Mouse (Mus musculus) liver, adult 2 months (tissue): ENCODE data around the gene Mex3d. TPM values are rescaled to one million over a fixed set of nuclear protein-coding genes. Genes with fewer than 3 reads are reported as not detected.
A peak's percentile ranks its signal among the peaks of the same experiment; 100 is the strongest.

ENCODE experiments used
- DNase-seq: peaks from one replicate; pipeline ENCODE4 v3.0.0-alpha.2; 2011; ENCODE audit warnings: low read depth, low spot score; ENCODE audit errors: extremely low read depth
- H3K27ac ChIP-seq: fragments of 200-500 bp; replicated peaks from 2 replicates; pipeline ENCODE4 v1.5.1; 2012; ENCODE audit warnings: low read depth, mild to moderate bottlenecking, control low read depth, inconsistent platforms, low read length; ENCODE audit not compliant: insufficient read depth
- H3K27me3 ChIP-seq: fragments of 200-500 bp; 2 replicates; pipeline ENCODE4 v1.6.1; 2012; ENCODE audit warnings: mild to moderate bottlenecking, moderate library complexity, low read length, inconsistent platforms; ENCODE audit not compliant: control insufficient read depth, insufficient read depth
- H3K36me3 ChIP-seq: fragments of 200-500 bp; 2 replicates; pipeline ENCODE4 v1.6.1; 2012; ENCODE audit warnings: low read length, inconsistent platforms; ENCODE audit not compliant: control insufficient read depth, insufficient read depth
- H3K4me1 ChIP-seq: fragments of 200-500 bp; 2 replicates; pipeline ENCODE4 v1.6.1; 2011; ENCODE audit warnings: low read length; ENCODE audit not compliant: control insufficient read depth, insufficient read depth
- H3K4me3 ChIP-seq: fragments of 200-500 bp; 2 replicates; pipeline ENCODE4 v1.5.1; 2011; ENCODE audit warnings: low read depth, mild to moderate bottlenecking, control low read depth, low read length, moderate library complexity; ENCODE audit not compliant: insufficient read depth
- H3K79me2 ChIP-seq: fragments of 200-500 bp; 2 replicates; pipeline ENCODE4 v1.6.1; 2012; ENCODE audit warnings: inconsistent platforms, mild to moderate bottlenecking, low read length, moderate library complexity; ENCODE audit not compliant: control insufficient read depth, insufficient read depth
- H3K9ac ChIP-seq: fragments of 200-500 bp; 2 replicates; pipeline ENCODE4 v1.6.1; 2012; ENCODE audit warnings: low read depth, mild to moderate bottlenecking, control low read depth, inconsistent platforms, low read length
- CTCF ChIP-seq: fragments of 200-500 bp; IDR thresholded peaks from 2 replicates; pipeline ENCODE4 v1.5.1; 2011; ENCODE audit warnings: low read depth, low read length, control low read depth
- POLR2A ChIP-seq: fragments of 200-500 bp; IDR thresholded peaks from 2 replicates; pipeline ENCODE4 v1.6.1; 2011; ENCODE audit warnings: low read length, control low read depth; ENCODE audit not compliant: insufficient read depth; ENCODE audit errors: extremely low read depth
- WGBS: fragments of 180-500 bp; shearing (Covaris S2); methylation state at CpG from one replicate; pipeline ENCODE4 v1.1.7; 2018; 5-methylcytosine and 5-hydroxymethylcytosine counted together
- polyA plus RNA-seq: library from polyadenylated mRNA; depleted of rRNA; stranded (reverse); fragments of >200 nt; gene quantifications from 2 replicates; pipeline ENCODE4 v1.2.3, GENCODE M21; 2012
- total RNA-seq: library from RNA; depleted of rRNA; stranded (reverse); fragments of >200 nt; gene quantifications from 2 replicates; pipeline ENCODE4 v1.2.3, GENCODE M21; 2014

Gene Mex3d
- total and polyA plus RNA-seq, 2 experiments = 1.0 to 2.1 TPM

GRCm38 (mm10) chr10:80371983-80372382, 15.5 kb downstream of the Mex3d start:
- DNase-seq = no peak
- no peaks in the 10 kb centered on the region for H3K79me2 ChIP-seq
- TF ChIP-seq CTCF (no peak), POLR2A (no peak)
- peaks cover 3% of the 10 kb centered on the region; the same call in 1 of the 2 replicates for H3K4me1 ChIP-seq
- no peaks in the 10 kb centered on the region for H3K27me3 ChIP-seq
- H3K9ac ChIP-seq = no peak overlapping the region
- H3K27ac ChIP-seq = no peak overlapping the region
- 74% methylated on average over 9 of the region's 9 CpGs for WGBS
- no peaks in the 10 kb centered on the region for H3K36me3 ChIP-seq
- no peak overlapping the region for H3K4me3 ChIP-seq

GRCm38 (mm10) chr10:80371411-80371966, 16.0 kb downstream of the Mex3d start:
- Histone ChIP-seq H3K4me3 (no peak overlapping the region), H3K4me1 (peaks cover 3% of the 10 kb centered on the region; the same call in 1 of the 2 replicates), H3K36me3 (no peaks in the 10 kb centered on the region), H3K27ac (no peak overlapping the region), H3K27me3 (no peaks in the 10 kb centered on the region), H3K79me2 (no peaks in the 10 kb centered on the region), H3K9ac (no peak overlapping the region)
- WGBS = 23% methylated on average over 12 of the region's 12 CpGs
- peak; percentile 54 for DNase-seq
- no peak for TF ChIP-seq POLR2A
- TF ChIP-seq CTCF = no peak

- peaks cover 3% of the 10 kb centered on the region; the same call in 1 of the 2 replicates for H3K4me1 ChIP-seq
- 74% methylated on average over 21 of the region's 21 CpGs for WGBS
- peak; percentile 70 for TF ChIP-seq CTCF
- TF ChIP-seq POLR2A = no peak
- no peak overlapping the region for H3K4me3 ChIP-seq
- H3K27me3 ChIP-seq = no peaks in the 10 kb centered on the region
- H3K9ac ChIP-seq = no peak overlapping the region
- H3K79me2 ChIP-seq = no peaks in the 10 kb centered on the region
- DNase-seq = no peak
- no peak overlapping the region for H3K27ac ChIP-seq
- H3K36me3 ChIP-seq = no peaks in the 10 kb centered on the region
These were observed 17.3 kb downstream of the Mex3d start for GRCm38 (mm10) chr10:80369995-80370747.

GRCm38 (mm10) chr10:80368392-80368791, 19.1 kb downstream of the Mex3d start:
- Histone ChIP-seq H3K27ac (no peak overlapping the region), H3K9ac (no peak overlapping the region), H3K4me1 (peaks cover 3% of the 10 kb centered on the region; the same call in 1 of the 2 replicates), H3K27me3 (no peaks in the 10 kb centered on the region), H3K4me3 (no peak overlapping the region), H3K79me2 (no peaks in the 10 kb centered on the region), H3K36me3 (no peaks in the 10 kb centered on the region)
- TF ChIP-seq POLR2A (no peak), CTCF (no peak)
- DNase-seq = no peak
- 93% methylated on average over 6 of the region's 6 CpGs for WGBS

- Histone ChIP-seq H3K27ac (peak overlapping the region; percentile 47; the same call in 1 of the 2 replicates), H3K4me3 (peak overlapping the region; percentile 44), H3K36me3 (no peaks in the 10 kb centered on the region), H3K27me3 (no peaks in the 10 kb centered on the region), H3K79me2 (no peaks in the 10 kb centered on the region), H3K4me1 (peaks cover 3% of the 10 kb centered on the region; the same call in 1 of the 2 replicates), H3K9ac (peak overlapping the region; percentile 69)
- 21% methylated on average over 5 of the region's 5 CpGs for WGBS
- peak; percentile 44; the same call in 1 of the 2 replicates for TF ChIP-seq POLR2A
- TF ChIP-seq CTCF = no peak
- peak; percentile 96 for DNase-seq
These were observed 19.5 kb downstream of the Mex3d start for GRCm38 (mm10) chr10:80367954-80368353.
